Mouse (Mus musculus) myocyte (in vitro differentiated cells): ENCODE measurements around the gene Rnh1. TPM values are rescaled to one million over a fixed set of nuclear protein-coding genes. Genes with fewer than 3 reads are reported as not detected.

Experiments used
- H3K27me3 ChIP-seq: one replicate; pipeline ENCODE4 v1.6.1; 2011; ENCODE audit not compliant: control insufficient read depth, insufficient read depth, insufficient read length
- H3K36me3 ChIP-seq: one replicate; pipeline ENCODE4 v1.6.1; 2011; ENCODE audit not compliant: control insufficient read depth, insufficient read depth
- H3K4me2 ChIP-seq: one replicate; pipeline ENCODE4 v1.6.1; 2011; ENCODE audit warnings: low read depth, control low read depth
- H3K4me3 ChIP-seq: one replicate; pipeline ENCODE4 v1.5.1; 2011; ENCODE audit warnings: mild to moderate bottlenecking, control low read depth, moderate library complexity
- H3K79me2 ChIP-seq: one replicate; pipeline ENCODE4 v1.6.1; 2011; ENCODE audit not compliant: control insufficient read depth, insufficient read depth
- H3ac ChIP-seq: one replicate; pipeline ENCODE4 v1.6.1; 2011; ENCODE audit not compliant: control insufficient read depth, insufficient read length
- CEBPB ChIP-seq: IDR thresholded peaks from 2 replicates; pipeline ENCODE4 v1.6.1; 2011; ENCODE audit warnings: mild to moderate bottlenecking, moderate library complexity; ENCODE audit not compliant: poor library complexity, insufficient read depth, severe bottlenecking
- E2F4 ChIP-seq: IDR thresholded peaks from one replicate; pipeline ENCODE4 v1.6.1; 2011; ENCODE audit warnings: mild to moderate bottlenecking, control low read depth, moderate library complexity; ENCODE audit not compliant: insufficient read depth
- MAX ChIP-seq: IDR thresholded peaks from one replicate; pipeline ENCODE4 v1.6.1; 2011; ENCODE audit warnings: low read depth, mild to moderate bottlenecking, control low read depth
- MYOD1 ChIP-seq, 3 experiments: IDR thresholded peaks; one replicate each; pipeline ENCODE4 v1.6.1; 2011; ENCODE audit warnings: control low read depth in 2 of 3, low read depth in 2 of 3, mild to moderate bottlenecking in 2 of 3, moderate library complexity in 1 of 3; ENCODE audit not compliant: insufficient read length in 2 of 3, control insufficient read depth in 1 of 3
- MYOG ChIP-seq, 3 experiments: IDR thresholded peaks; one replicate each; pipeline ENCODE4 v1.6.1; 2011; ENCODE audit warnings: control low read depth in 2 of 3, low read depth in 2 of 3, mild to moderate bottlenecking in 2 of 3; ENCODE audit not compliant: insufficient read length in 2 of 3, control insufficient read depth in 1 of 3, insufficient read depth in 1 of 3
- POLR2A ChIP-seq: IDR thresholded peaks from one replicate; pipeline ENCODE4 v1.6.1; 2011; ENCODE audit warnings: low read depth, mild to moderate bottlenecking, control low read depth, moderate library complexity; ENCODE audit not compliant: insufficient read length
- POLR2AphosphoS2 ChIP-seq: IDR thresholded peaks from one replicate; pipeline ENCODE4 v1.6.1; 2011; ENCODE audit warnings: low read depth, control low read depth; ENCODE audit not compliant: insufficient read length
- REST ChIP-seq: IDR thresholded peaks from one replicate; pipeline ENCODE4 v1.6.1; 2011; ENCODE audit warnings: mild to moderate bottlenecking, control low read depth, moderate library complexity; ENCODE audit not compliant: insufficient read depth, insufficient read length
- SRF ChIP-seq: IDR thresholded peaks from one replicate; pipeline ENCODE4 v1.6.1; 2011; ENCODE audit warnings: low read depth; ENCODE audit not compliant: control insufficient read depth, insufficient read length
- TCF12 ChIP-seq: IDR thresholded peaks from one replicate; pipeline ENCODE4 v1.6.1; 2011; ENCODE audit warnings: mild to moderate bottlenecking, control low read depth; ENCODE audit not compliant: poor library complexity, insufficient read depth, severe bottlenecking
- TCF3 ChIP-seq: IDR thresholded peaks from one replicate; pipeline ENCODE4 v1.6.1; 2011; ENCODE audit warnings: low read depth, control low read depth; ENCODE audit not compliant: insufficient read length
- USF1 ChIP-seq: IDR thresholded peaks from one replicate; pipeline ENCODE4 v1.6.1; 2011; ENCODE audit warnings: low read depth, mild to moderate bottlenecking, control low read depth, moderate library complexity
- polyA plus RNA-seq: library from polyadenylated mRNA; unstranded; fragments of >200 nt; fragmentation: generic; extraction: Trizol; gene quantifications from one replicate; pipeline ENCODE4 v1.2.1, GENCODE M21; 2012; ENCODE audit warnings: missing spikeins

Rnh1 gene
- polyA plus RNA-seq, 1 experiment, result 276 TPM

DNA sequence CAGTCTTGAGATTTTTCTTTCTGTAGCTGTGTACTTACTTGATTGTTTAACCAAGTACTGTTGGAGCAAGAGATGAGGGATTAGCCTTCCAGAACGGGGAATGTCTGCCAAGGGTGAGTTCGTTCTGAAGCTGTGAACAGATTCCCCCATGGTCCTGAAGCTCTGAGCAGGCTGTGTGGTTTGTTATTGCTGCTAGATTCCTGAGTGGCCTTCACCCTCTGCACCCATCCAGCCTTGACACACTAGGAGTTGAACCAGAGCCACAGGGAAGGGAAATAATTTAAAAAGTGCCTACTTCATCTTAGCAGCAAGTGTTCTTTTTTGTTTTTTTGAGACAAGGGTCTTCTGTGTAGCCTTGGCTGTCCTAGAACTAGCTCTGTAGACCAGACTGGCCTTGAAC lies 28.8 kb downstream of the Rnh1 start:
- H3K4me2 ChIP-seq, result no peak overlapping the region
- H3K4me3 ChIP-seq, result no peak overlapping the region
- no peak for TF ChIP-seq CEBPB
- no peak for TF ChIP-seq USF1
- no peak for TF ChIP-seq E2F4
- TF ChIP-seq MYOG (IDR thresholded peaks at IDR 0.05; ENCODE audit: control insufficient read depth in 1 of 3, insufficient read depth in 1 of 3, insufficient read length in 2 of 3, low read depth in 2 of 3), result no peak
- TF ChIP-seq POLR2A, result no peak
- no peak for TF ChIP-seq SRF
- TF ChIP-seq REST, result no peak
- no peak for TF ChIP-seq POLR2AphosphoS2
- no peak for TF ChIP-seq MYOD1 (IDR thresholded peaks at IDR 0.05; ENCODE audit: control insufficient read depth in 1 of 3, insufficient read length in 2 of 3, low read depth in 2 of 3)
- TF ChIP-seq MAX, result no peak
- no peak for TF ChIP-seq TCF12
- TF ChIP-seq TCF3, result no peak
- no peaks in the 10 kb centered on the region for H3K79me2 ChIP-seq
- H3K27me3 ChIP-seq, result no peaks in the 10 kb centered on the region
- peaks cover 9% of the 10 kb centered on the region for H3K36me3 ChIP-seq
- no peak overlapping the region for H3ac ChIP-seq

DNA sequence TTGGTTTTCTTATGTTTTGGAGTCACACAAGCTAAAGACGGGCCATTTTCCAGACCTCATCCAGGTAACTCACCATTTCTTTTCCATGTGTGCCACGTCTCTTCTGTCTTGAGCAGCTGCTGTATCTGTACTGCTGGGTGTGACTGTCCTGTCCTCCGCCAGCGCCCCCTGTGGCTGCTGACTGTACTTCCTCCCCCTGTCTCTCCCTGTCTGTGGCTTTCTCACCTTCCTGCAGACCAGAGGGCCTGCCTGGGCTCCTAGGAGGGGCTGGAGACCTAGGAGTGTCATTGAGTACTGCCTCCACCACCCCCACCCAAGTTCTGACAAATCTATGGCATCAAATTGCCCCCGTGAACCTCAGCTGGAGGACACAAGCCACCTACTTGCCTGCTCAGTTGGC lies 29.5 kb downstream of the Rnh1 start:
- H3K36me3 ChIP-seq, result peaks cover 9% of the 10 kb centered on the region
- no peak overlapping the region for H3K4me3 ChIP-seq
- no peaks in the 10 kb centered on the region for H3K79me2 ChIP-seq

DNA sequence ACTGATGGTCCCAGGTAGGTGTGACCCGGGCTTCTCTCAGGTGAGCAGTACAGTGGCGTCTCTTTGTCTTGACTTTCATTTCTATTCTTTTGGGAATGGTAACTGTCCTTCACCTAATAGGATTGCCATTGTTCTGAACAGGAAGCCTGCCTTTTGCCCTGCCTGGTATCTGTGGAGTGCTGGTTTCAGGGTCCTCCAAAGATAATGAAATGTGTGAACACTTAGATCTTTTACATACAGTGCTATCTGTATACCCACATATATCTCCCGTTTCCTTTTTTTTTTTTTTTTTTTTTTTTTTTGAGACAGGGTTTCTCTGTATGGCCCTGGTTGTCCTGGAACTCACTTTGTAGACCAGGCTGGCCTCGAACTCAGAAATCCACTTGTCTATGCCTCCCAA lies 31.3 kb downstream of the Rnh1 start:
- TF ChIP-seq MYOD1 (IDR thresholded peaks at IDR 0.05; ENCODE audit: control insufficient read depth in 1 of 3, insufficient read length in 2 of 3, low read depth in 2 of 3) (no peak), POLR2AphosphoS2 (no peak), CEBPB (no peak), TCF12 (no peak), MAX (no peak), USF1 (no peak)
- H3K79me2 ChIP-seq, result no peaks in the 10 kb centered on the region
- H3K36me3 ChIP-seq, result peaks cover 3% of the 10 kb centered on the region
- H3ac ChIP-seq, result no peak overlapping the region
- H3K4me3 ChIP-seq, result no peak overlapping the region
- no peaks in the 10 kb centered on the region for H3K27me3 ChIP-seq
- no peak overlapping the region for H3K4me2 ChIP-seq

More for the DNA sequence above, 29.5 kb downstream of the Rnh1 start:
- Histone ChIP-seq H3K4me2 (no peak overlapping the region), H3ac (no peak overlapping the region), H3K27me3 (no peaks in the 10 kb centered on the region)
- no peak for TF ChIP-seq POLR2AphosphoS2
- TF ChIP-seq MYOD1 (IDR thresholded peaks at IDR 0.05; ENCODE audit: control insufficient read depth in 1 of 3, insufficient read length in 2 of 3, low read depth in 2 of 3), result peak in 1 of 3 experiments; percentile 20
- TF ChIP-seq CEBPB, result no peak
- no peak for TF ChIP-seq USF1
- no peak for TF ChIP-seq POLR2A
- peak in 1 of 3 experiments; percentile 9 for TF ChIP-seq MYOG (IDR thresholded peaks at IDR 0.05; ENCODE audit: control insufficient read depth in 1 of 3, insufficient read depth in 1 of 3, insufficient read length in 2 of 3, low read depth in 2 of 3)

DNA sequence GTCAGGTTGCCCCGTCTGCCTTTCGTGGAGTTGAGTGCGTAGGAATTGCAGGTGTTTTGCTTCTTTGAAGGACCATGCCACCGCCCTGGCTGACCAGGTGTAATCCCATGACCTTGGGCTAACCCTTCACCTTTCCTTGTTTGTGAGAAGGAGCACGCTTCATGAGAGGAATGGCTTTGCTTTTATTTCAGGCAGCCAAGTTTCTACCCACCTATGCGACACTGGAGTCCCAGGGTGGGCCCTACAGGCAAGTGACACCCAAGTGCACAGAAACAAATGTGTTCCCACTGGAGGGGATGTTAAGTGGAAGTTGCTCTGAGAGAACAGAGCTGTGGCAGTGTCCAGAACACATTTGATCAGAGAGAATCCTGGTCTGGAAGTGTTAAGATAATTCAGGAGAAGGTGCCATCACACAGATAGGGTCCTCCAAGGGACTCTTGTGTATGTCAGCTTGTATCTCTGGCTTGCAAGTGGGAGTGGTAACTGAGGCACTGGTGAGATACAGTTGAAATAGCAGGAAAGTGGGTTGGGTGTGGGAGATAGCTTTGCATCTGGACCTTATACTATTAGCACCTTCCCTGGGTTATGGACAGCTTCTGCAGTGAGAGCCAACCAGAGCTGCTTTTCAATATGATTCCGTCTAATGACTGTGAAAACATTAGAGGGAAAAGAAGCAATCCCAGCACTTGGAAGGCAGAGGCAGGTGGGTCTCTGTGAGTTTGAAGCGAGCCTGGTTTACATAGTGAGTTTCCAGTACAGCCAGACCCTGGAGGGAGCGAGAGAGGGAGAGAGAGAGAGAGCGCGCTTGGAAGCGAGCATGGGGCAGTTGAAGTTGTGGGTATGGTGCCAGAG lies 40.5 kb downstream of the Rnh1 start:
- peak overlapping the region; percentile 58 for H3K4me3 ChIP-seq
- H3K36me3 ChIP-seq, result no peaks in the 10 kb centered on the region
- peaks cover 12% of the 10 kb centered on the region for H3K79me2 ChIP-seq
- no peak for TF ChIP-seq SRF
- no peak for TF ChIP-seq REST
- TF ChIP-seq CEBPB, result no peak
- no peak for TF ChIP-seq TCF3
- TF ChIP-seq USF1, result no peak
- no peak for TF ChIP-seq E2F4
- no peak for TF ChIP-seq MYOD1 (IDR thresholded peaks at IDR 0.05; ENCODE audit: control insufficient read depth in 1 of 3, insufficient read length in 2 of 3, low read depth in 2 of 3)
- no peak for TF ChIP-seq POLR2AphosphoS2
- no peak for TF ChIP-seq POLR2A
- no peak for TF ChIP-seq MAX
- TF ChIP-seq TCF12, result no peak
- TF ChIP-seq MYOG (IDR thresholded peaks at IDR 0.05; ENCODE audit: control insufficient read depth in 1 of 3, insufficient read depth in 1 of 3, insufficient read length in 2 of 3, low read depth in 2 of 3), result no peak
- H3K27me3 ChIP-seq, result no peaks in the 10 kb centered on the region
- H3K4me2 ChIP-seq, result peak overlapping the region; percentile 77
- peak overlapping the region; percentile 39 for H3ac ChIP-seq
